In genomic region chr3:73134316-73134715, GRCm38 (mm10) we compare ENCODE assay signal across 9 mouse cellular contexts.
A peak's percentile ranks its signal among the peaks of the same experiment; 100 is the strongest.
DNase-seq lines count a peak whose midpoint lies in the region; ATAC-seq and TF ChIP-seq lines count a peak whose summit lies in the region.
"Had no signal": no experiment of that assay in that cellular context is flagged by ENCODE, and none has a peak within 500 bp of the region (broad histone marks: within the 10 kb centered on the region; RNA-seq: fewer than 3 reads in every experiment).

No protein-coding gene starts in this region.

- no peaks in the 10 kb centered on the region for H3K27me3 ChIP-seq in forebrain, embryonic 14.5 days (replicated peaks; ENCODE audit: control insufficient read depth, insufficient read depth, low read length)
- H3K27me3 ChIP-seq in forebrain, embryonic 13.5 days = no peaks in the 10 kb centered on the region
- H3K27me3 ChIP-seq in neural tube, embryonic 15.5 days (replicated peaks) = no peaks in the 10 kb centered on the region
- H3K27me3 ChIP-seq in thymus, adult 2 months (ENCODE audit: control insufficient read depth, insufficient read depth, low read length) = no peaks in the 10 kb centered on the region
- H3K27me3 ChIP-seq: neural tube, embryonic 13.5 days had no signal

- TF ChIP-seq POLR2A in thymus, adult 2 months (IDR thresholded peaks at IDR 0.05; ENCODE audit: control insufficient read depth, extremely low read depth, insufficient read depth, low read length, poor library complexity) = no peak

- ATAC-seq in forebrain, embryonic 14.5 days = no peak
- ATAC-seq in forebrain, embryonic 13.5 days = no peak
- ATAC-seq in neural tube, embryonic 15.5 days (ENCODE audit: low FRiP score) = no peak

- TF ChIP-seq CTCF in thymus, adult 2 months (IDR thresholded peaks at IDR 0.05; ENCODE audit: borderline replicate concordance, control insufficient read depth, extremely low read depth, insufficient read depth, low read length, poor library complexity) = no peak

- H3K4me3 ChIP-seq in forebrain, embryonic 14.5 days (ENCODE audit: low read depth, low read length) = no peak overlapping the region
- no peak overlapping the region for H3K4me3 ChIP-seq in forebrain, embryonic 13.5 days
- H3K4me3 ChIP-seq in neural tube, embryonic 15.5 days (replicated peaks) = no peak overlapping the region
- no peak overlapping the region for H3K4me3 ChIP-seq in thymus, adult 2 months (ENCODE audit: control insufficient read depth, insufficient read depth, low read length)
- H3K4me3 ChIP-seq: neural tube, embryonic 13.5 days had no signal

- no peaks in the 10 kb centered on the region for H3K4me1 ChIP-seq in forebrain, embryonic 14.5 days (ENCODE audit: control insufficient read depth, insufficient read depth, low read length)
- H3K4me1 ChIP-seq in forebrain, embryonic 13.5 days = no peaks in the 10 kb centered on the region
- H3K4me1 ChIP-seq in neural tube, embryonic 15.5 days = no peaks in the 10 kb centered on the region
- no peaks in the 10 kb centered on the region for H3K4me1 ChIP-seq in thymus, adult 2 months (replicated peaks; ENCODE audit: control insufficient read depth, insufficient read depth, low read length)
- H3K4me1 ChIP-seq: neural tube, embryonic 13.5 days had no signal

- intact Hi-C loops in left cerebral cortex, postnatal 14 days (cut with DNase I) = no loop called here

- no peak overlapping the region for H3K9ac ChIP-seq in forebrain, embryonic 14.5 days (ENCODE audit: low read length)
- no peak overlapping the region for H3K9ac ChIP-seq in forebrain, embryonic 13.5 days
- H3K9ac ChIP-seq in neural tube, embryonic 15.5 days (replicated peaks) = no peak overlapping the region
- H3K9ac ChIP-seq: neural tube, embryonic 13.5 days had no signal

- H3K36me3 ChIP-seq in forebrain, embryonic 14.5 days (ENCODE audit: control insufficient read depth, insufficient read depth, low read length) = no peaks in the 10 kb centered on the region
- H3K36me3 ChIP-seq in forebrain, embryonic 13.5 days (ENCODE audit: poor library complexity, severe bottlenecking) = no peaks in the 10 kb centered on the region
- no peaks in the 10 kb centered on the region for H3K36me3 ChIP-seq in neural tube, embryonic 15.5 days
- no peaks in the 10 kb centered on the region for H3K36me3 ChIP-seq in thymus, adult 2 months (ENCODE audit: control insufficient read depth, insufficient read depth, low read length)
- H3K36me3 ChIP-seq: neural tube, embryonic 13.5 days had no signal

- H3K4me2 ChIP-seq in forebrain, embryonic 14.5 days (ENCODE audit: low read length) = no peak overlapping the region
- no peak overlapping the region for H3K4me2 ChIP-seq in forebrain, embryonic 13.5 days
- no peak overlapping the region for H3K4me2 ChIP-seq in neural tube, embryonic 15.5 days
- H3K4me2 ChIP-seq: neural tube, embryonic 13.5 days had no signal

- H3K9me3 ChIP-seq in forebrain, embryonic 14.5 days (replicated peaks; ENCODE audit: control insufficient read depth, low read length) = no peaks in the 10 kb centered on the region
- no peaks in the 10 kb centered on the region for H3K9me3 ChIP-seq in forebrain, embryonic 13.5 days (replicated peaks)
- H3K9me3 ChIP-seq in neural tube, embryonic 15.5 days (replicated peaks) = no peaks in the 10 kb centered on the region
- H3K9me3 ChIP-seq: neural tube, embryonic 13.5 days had no signal

- WGBS in forebrain, embryonic 14.5 days = 5% methylated on average over 9 of the region's 9 CpGs
- WGBS in forebrain, embryonic 13.5 days = 5% methylated on average over 9 of the region's 9 CpGs
- whole genome bisulfite sequencing in neural tube, embryonic 15.5 days = 7% methylated on average over 9 of the region's 9 CpGs
- 10% methylated on average over 9 of the region's 9 CpGs for WGBS in thymus, adult 2 months

- DNase-seq in forebrain, embryonic 14.5 days (ENCODE audit: low spot score) = peak; percentile 55
- DNase-seq in neural tube, embryonic 10.5 days (ENCODE audit: extremely low spot score, low spot score) = peak; percentile 19
- DNase-seq in embryo, embryonic 9.5 days (ENCODE audit: extremely low spot score) = peak; percentile 35
- peak; percentile 3 to 36 for DNase-seq in left cerebral cortex, postnatal 14 days (ENCODE audit: low spot score in 2 of 2)
- DNase-seq in thymus, adult 2 months = no peak
- DNase-seq in thymus, postnatal 14 days = no peak

- no peak overlapping the region for H3K27ac ChIP-seq in forebrain, embryonic 14.5 days (ENCODE audit: low read depth, low read length)
- H3K27ac ChIP-seq in forebrain, embryonic 13.5 days = no peak overlapping the region
- H3K27ac ChIP-seq in neural tube, embryonic 15.5 days (replicated peaks) = no peak overlapping the region
- H3K27ac ChIP-seq in thymus, adult 2 months (ENCODE audit: control insufficient read depth, insufficient read depth, low read length) = no peak overlapping the region
- H3K27ac ChIP-seq: neural tube, embryonic 13.5 days had no signal

Comparison
In these comparisons a context has a peak if more than half of its experiments do, and no peak if none do; other contexts are left out.
1. DNase-seq: peak in forebrain, embryonic 14.5 days (single experiment), neural tube, embryonic 10.5 days (single experiment), embryo, embryonic 9.5 days (single experiment) and left cerebral cortex, postnatal 14 days (2 of 2); none in thymus, adult 2 months (single experiment) and thymus, postnatal 14 days (single experiment).